ENCODE assay signal across 8 mouse cellular contexts in genomic region chr2:83725796-83726195, GRCm38 (mm10). TPM values are rescaled to one million over a fixed set of nuclear protein-coding genes. Genes with fewer than 3 reads are reported as not detected.
A peak's percentile ranks its signal among the peaks of the same experiment; 100 is the strongest.
DNase-seq lines count a peak whose midpoint lies in the region; ATAC-seq and TF ChIP-seq lines count a peak whose summit lies in the region.

No protein-coding gene starts in this region.

- no peaks in the 10 kb centered on the region for H3K27me3 ChIP-seq in kidney, adult 2 months (replicated peaks; ENCODE audit: control insufficient read depth, insufficient read depth, low read length)
- H3K27me3 ChIP-seq in hindbrain, embryonic 16.5 days (replicated peaks; ENCODE audit: control insufficient read depth, insufficient read depth, low read length), result no peaks in the 10 kb centered on the region
- H3K27me3 ChIP-seq in midbrain, embryonic 15.5 days (replicated peaks), result no peaks in the 10 kb centered on the region
- no peaks in the 10 kb centered on the region for H3K27me3 ChIP-seq in thymus, adult 2 months (ENCODE audit: control insufficient read depth, insufficient read depth, low read length)

- WGBS in kidney, adult 2 months, result 41% methylated on average over 4 of the region's 4 CpGs
- WGBS in hindbrain, embryonic 16.5 days, result 69% methylated on average over 4 of the region's 4 CpGs
- 72% methylated on average over 4 of the region's 4 CpGs for WGBS in midbrain, embryonic 15.5 days
- WGBS in thymus, adult 2 months, result 57% methylated on average over 4 of the region's 4 CpGs

- H3K27ac ChIP-seq in kidney, adult 2 months (ENCODE audit: insufficient read depth, low read depth, low read length), result no peak overlapping the region; the same call in 1 of the 2 replicates
- H3K27ac ChIP-seq in cortical plate, adult 2 months (ENCODE audit: insufficient read depth, low read length), result 0 out of 2 replicates have a peak overlapping the region, but pooled peaks have one; percentile 58
- H3K27ac ChIP-seq in hindbrain, embryonic 16.5 days (ENCODE audit: low read depth, low read length), result no peak overlapping the region
- H3K27ac ChIP-seq in midbrain, embryonic 15.5 days, result no peak overlapping the region
- H3K27ac ChIP-seq in thymus, adult 2 months (ENCODE audit: control insufficient read depth, insufficient read depth, low read length), result no peak overlapping the region

- TF ChIP-seq POLR2A in kidney, adult 2 months (IDR thresholded peaks at IDR 0.05; ENCODE audit: low read depth, low read length), result no peak
- TF ChIP-seq POLR2A in cortical plate, adult 2 months (IDR thresholded peaks at IDR 0.05; ENCODE audit: extremely low read depth, insufficient read depth, low read length), result no peak
- TF ChIP-seq POLR2A in thymus, adult 2 months (IDR thresholded peaks at IDR 0.05; ENCODE audit: control insufficient read depth, extremely low read depth, insufficient read depth, low read length, poor library complexity), result no peak

- H3K4me1 ChIP-seq in kidney, adult 2 months (ENCODE audit: control insufficient read depth, insufficient read depth, low read length), result peaks cover 17% of the 10 kb centered on the region
- H3K4me1 ChIP-seq in cortical plate, adult 2 months (ENCODE audit: control insufficient read depth, insufficient read depth, low read length), result peaks cover 13% of the 10 kb centered on the region
- H3K4me1 ChIP-seq in hindbrain, embryonic 16.5 days (ENCODE audit: control insufficient read depth, insufficient read depth, low read depth, low read length), result peaks cover 5% of the 10 kb centered on the region
- H3K4me1 ChIP-seq in midbrain, embryonic 15.5 days, result peaks cover 20% of the 10 kb centered on the region
- H3K4me1 ChIP-seq in thymus, adult 2 months (replicated peaks; ENCODE audit: control insufficient read depth, insufficient read depth, low read length), result peaks cover 2% of the 10 kb centered on the region

- H3K4me3 ChIP-seq in kidney, adult 2 months (ENCODE audit: insufficient read depth, low read depth, low read length), result peak overlapping the region; percentile 93; the same call in 1 of the 2 replicates
- H3K4me3 ChIP-seq in cortical plate, adult 2 months (ENCODE audit: insufficient read depth, low read length), result peak overlapping the region; percentile 71
- peak overlapping the region; percentile 9 for H3K4me3 ChIP-seq in hindbrain, embryonic 16.5 days (ENCODE audit: low read length)
- H3K4me3 ChIP-seq in midbrain, embryonic 15.5 days, result peak overlapping the region; percentile 88
- H3K4me3 ChIP-seq in thymus, adult 2 months (ENCODE audit: control insufficient read depth, insufficient read depth, low read length), result no peak overlapping the region

- no peaks in the 10 kb centered on the region; the same call in 1 of the 2 replicates for H3K36me3 ChIP-seq in kidney, adult 2 months (ENCODE audit: control insufficient read depth, insufficient read depth, low read length)
- no peaks in the 10 kb centered on the region for H3K36me3 ChIP-seq in hindbrain, embryonic 16.5 days (ENCODE audit: control insufficient read depth, insufficient read depth, low read length)
- H3K36me3 ChIP-seq in midbrain, embryonic 15.5 days (replicated peaks), result no peaks in the 10 kb centered on the region
- H3K36me3 ChIP-seq in thymus, adult 2 months (ENCODE audit: control insufficient read depth, insufficient read depth, low read length), result no peaks in the 10 kb centered on the region

- no peak for DNase-seq in kidney, adult 2 months
- no peak for DNase-seq in kidney, adult 8-10 months
- DNase-seq in thymus, adult 2 months, result no peak
- no peak for DNase-seq in layer of hippocampus, adult 9-11 months
- DNase-seq in right cerebral cortex, postnatal 14 days, result no peak

- no peaks in the 10 kb centered on the region for H3K9me3 ChIP-seq in hindbrain, embryonic 16.5 days (ENCODE audit: control insufficient read depth, low read length)
- no peaks in the 10 kb centered on the region for H3K9me3 ChIP-seq in midbrain, embryonic 15.5 days

- no peak for ATAC-seq in hindbrain, embryonic 16.5 days
- ATAC-seq in midbrain, embryonic 15.5 days (replicated peaks), result no peak

- H3K4me2 ChIP-seq in hindbrain, embryonic 16.5 days (ENCODE audit: low read length), result peak overlapping the region; percentile 96
- peak overlapping the region; percentile 98 for H3K4me2 ChIP-seq in midbrain, embryonic 15.5 days

- no peak overlapping the region for H3K9ac ChIP-seq in hindbrain, embryonic 16.5 days (ENCODE audit: low read depth, low read length)
- H3K9ac ChIP-seq in midbrain, embryonic 15.5 days, result no peak overlapping the region

- TF ChIP-seq CTCF in kidney, adult 2 months (conservative IDR thresholded peaks at IDR 0.05; ENCODE audit: insufficient read depth, insufficient read length, low read depth, low read length), result no peak
- no peak for TF ChIP-seq CTCF in cortical plate, adult 2 months (IDR thresholded peaks at IDR 0.05; ENCODE audit: extremely low read depth, insufficient read depth, low read length)
- TF ChIP-seq CTCF in thymus, adult 2 months (IDR thresholded peaks at IDR 0.05; ENCODE audit: borderline replicate concordance, control insufficient read depth, extremely low read depth, insufficient read depth, low read length, poor library complexity), result no peak

RNA-seq across cellular contexts. Expression of gene Itgav, which starts 1.6 kb away (rescaled TPM):
- 75.4 and 75.9 TPM in 2 replicates for polyA plus RNA-seq in kidney, adult 2 months (2012; rRNA removed)
- 88.7 and 97.2 TPM in 2 replicates for polyA plus RNA-seq in cortical plate, adult 2 months (2012; rRNA removed)
- polyA plus RNA-seq in hindbrain, embryonic 16.5 days (2015; fragmentation: Nextera tagmentation; extraction: Ambion mirVana), result 17.1 and 24.7 TPM in 2 replicates
- 16.1 and 16.9 TPM in 2 replicates for polyA plus RNA-seq in midbrain, embryonic 15.5 days (2015; fragmentation: Nextera tagmentation; extraction: Ambion mirVana)
- polyA plus RNA-seq in thymus, adult 2 months (2012; rRNA removed), result 25.9 and 70.5 TPM in 2 replicates
